Mouse (Mus musculus): ENCODE data around the gene Gm20817. TPM values are rescaled to one million over a fixed set of nuclear protein-coding genes. Genes with fewer than 3 reads are reported as not detected.

Gene Gm20817
- not detected for polyA plus RNA-seq (2017; shearing (Covaris generic))

DNA sequence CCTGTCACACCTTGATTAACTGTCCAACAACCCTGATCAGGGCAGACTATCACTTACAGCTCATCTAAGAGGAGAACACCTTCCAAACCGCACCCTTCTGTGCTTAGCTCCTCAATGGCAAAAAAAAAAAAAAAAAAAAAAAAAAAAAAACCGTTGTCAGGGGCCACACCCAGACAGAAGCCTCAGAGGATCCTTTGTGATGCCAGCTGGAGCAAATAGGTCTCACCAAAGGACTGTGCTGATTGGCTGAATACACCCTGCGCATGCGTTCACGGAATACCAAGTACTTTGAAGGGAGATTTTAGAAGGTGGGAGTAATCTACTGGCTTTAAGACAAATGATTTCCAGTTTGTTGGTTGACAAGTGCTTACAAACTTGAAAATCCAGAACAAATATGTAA lies at the start of gene Gm20817:
Gm20817 (minus strand) TSS at position 101 of the 400 bp plus-strand sequence.

